8 mouse cellular contexts compared by ENCODE assay signal in the genomic region with DNA sequence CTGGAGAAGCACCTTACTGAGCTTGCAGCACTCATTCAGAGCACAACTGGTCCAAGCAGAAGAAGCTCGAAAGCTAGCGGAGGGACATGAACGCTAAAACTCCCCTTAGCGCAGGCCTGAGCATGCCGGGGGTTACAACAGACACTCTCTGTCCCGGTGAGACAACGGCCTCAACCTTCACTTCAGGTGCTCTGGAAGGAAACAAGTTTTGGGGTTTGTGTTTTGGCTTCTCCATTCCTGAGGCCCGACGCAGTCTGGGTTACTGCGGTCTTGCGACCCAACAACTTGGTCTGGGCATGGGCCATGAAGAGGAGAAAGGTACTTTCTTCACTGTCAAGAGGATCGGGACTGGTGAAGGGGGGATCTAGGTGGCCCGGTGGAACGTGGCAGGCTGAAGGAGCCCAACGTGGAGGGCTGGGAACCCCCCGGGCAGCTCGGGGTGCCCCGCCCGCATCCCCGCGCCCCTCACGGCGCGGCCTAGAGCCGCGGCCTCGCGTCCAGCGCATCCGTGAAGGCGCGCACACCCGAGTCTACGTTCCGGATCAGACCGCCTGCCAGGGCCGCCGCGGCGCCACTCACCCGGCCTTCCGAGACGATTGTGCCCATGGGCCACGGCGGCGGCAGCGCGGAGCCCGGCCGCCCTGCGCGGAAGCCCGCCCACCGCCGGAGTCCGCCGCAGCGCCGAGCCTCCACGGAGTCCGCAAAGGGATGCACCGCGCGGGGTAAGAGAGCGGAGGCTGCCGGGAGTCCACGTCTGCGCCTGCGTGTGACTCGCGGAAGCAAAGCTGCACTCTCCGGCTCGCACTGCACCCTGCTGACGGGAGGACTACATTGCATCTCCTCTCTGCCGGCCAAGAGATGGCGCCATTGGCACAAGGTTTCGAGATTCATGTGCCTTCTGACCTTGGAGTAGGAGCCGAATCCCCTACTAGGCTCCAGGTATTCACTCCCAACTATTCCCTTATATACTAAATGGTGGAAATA. TPM values are rescaled to one million over a fixed set of nuclear protein-coding genes. Genes with fewer than 3 reads are reported as not detected.
DNase-seq lines count a peak whose midpoint lies in the region; ATAC-seq and TF ChIP-seq lines count a peak whose summit lies in the region.

No protein-coding gene starts in this region.

- TF ChIP-seq EP300 in ES-Bruce4 (IDR thresholded peaks at IDR 0.05; ENCODE audit: insufficient read depth, low read depth, low read length) = peak; percentile 76; the same call in 1 of the 2 replicates
- TF ChIP-seq EP300 in liver, postnatal 0 days (IDR thresholded peaks at IDR 0.05; ENCODE audit: low read depth) = no peak

- peak; percentile 96 to 98 for DNase-seq in heart, postnatal 10 days
- peak; percentile 76 for DNase-seq in large intestine, adult 2 months (ENCODE audit: low read depth, low spot score)
- peak; percentile 96 for DNase-seq in liver, postnatal 0 days
- peak; percentile 97 for DNase-seq in testis, postnatal 10 days (ENCODE audit: low spot score)

- peak; percentile 97 for ATAC-seq in cerebellum, adult (ENCODE audit: insufficient number of reproducible peaks, low FRiP score, low TSS enrichment)
- ATAC-seq in forebrain, embryonic 13.5 days = peak; percentile 100
- peak; percentile 99 for ATAC-seq in liver, postnatal 0 days
- ATAC-seq in neural tube, embryonic 14.5 days (ENCODE audit: low read depth) = peak; percentile 100

- 1% methylated on average over 54 of the region's 78 CpGs for WGBS in forebrain, embryonic 13.5 days
- WGBS in large intestine, adult 2 months = under 1% methylated on average over 78 of the region's 78 CpGs
- WGBS in liver, postnatal 0 days (ENCODE audit: insufficient replicate concordance) = 3% methylated on average over 65 of the region's 78 CpGs
- under 1% methylated on average over 73 of the region's 78 CpGs for WGBS in neural tube, embryonic 14.5 days

- H3K4me3 ChIP-seq in ES-Bruce4 (ENCODE audit: low read depth, low read length) = peak overlapping the region; percentile 100
- H3K4me3 ChIP-seq in forebrain, embryonic 13.5 days = peak overlapping the region; percentile 94
- H3K4me3 ChIP-seq in liver, postnatal 0 days (ENCODE audit: low read depth, low read length) = peak overlapping the region; percentile 98
- H3K4me3 ChIP-seq in neural tube, embryonic 14.5 days (ENCODE audit: low read depth, low read length) = peak overlapping the region; percentile 96

- H3K27ac ChIP-seq in ES-Bruce4 (ENCODE audit: insufficient read depth, low read length) = peak overlapping the region; percentile 32; the same call in 1 of the 2 replicates
- H3K27ac ChIP-seq in forebrain, embryonic 13.5 days = peak overlapping the region; percentile 59
- H3K27ac ChIP-seq in liver, postnatal 0 days (ENCODE audit: low read depth) = peak overlapping the region; percentile 82
- peak overlapping the region; percentile 67 for H3K27ac ChIP-seq in neural tube, embryonic 14.5 days (ENCODE audit: low read depth, low read length)

- TF ChIP-seq CTCF in ES-Bruce4 (IDR thresholded peaks at IDR 0.05; ENCODE audit: low read depth, low read length) = peak; percentile 100
- TF ChIP-seq CTCF in liver, postnatal 0 days (IDR thresholded peaks at IDR 0.05; ENCODE audit: low read depth) = peak; percentile 100

- peak overlapping the region; percentile 81 for H3K9ac ChIP-seq in ES-Bruce4 (ENCODE audit: low read depth, poor library complexity, severe bottlenecking)
- peak overlapping the region; percentile 98 for H3K9ac ChIP-seq in forebrain, embryonic 13.5 days
- H3K9ac ChIP-seq in liver, postnatal 0 days (replicated peaks) = peak overlapping the region; percentile 99
- peak overlapping the region; percentile 93 for H3K9ac ChIP-seq in neural tube, embryonic 14.5 days (replicated peaks; ENCODE audit: low read depth, low read length)

- H3K4me2 ChIP-seq in forebrain, embryonic 13.5 days = peak overlapping the region; percentile 87
- H3K4me2 ChIP-seq in liver, postnatal 0 days (ENCODE audit: low read depth, low read length) = peak overlapping the region; percentile 84
- peak overlapping the region; percentile 90 for H3K4me2 ChIP-seq in neural tube, embryonic 14.5 days (ENCODE audit: low read depth, low read length)

- H3K36me3 ChIP-seq in ES-Bruce4 (ENCODE audit: control insufficient read depth, insufficient read depth, low read length, poor library complexity, severe bottlenecking) = peaks cover 22% of the 10 kb centered on the region
- H3K36me3 ChIP-seq in forebrain, embryonic 13.5 days (ENCODE audit: poor library complexity, severe bottlenecking) = peaks cover 27% of the 10 kb centered on the region
- peaks cover 24% of the 10 kb centered on the region for H3K36me3 ChIP-seq in liver, postnatal 0 days (replicated peaks; ENCODE audit: insufficient read depth, low read length)
- peaks cover 11% of the 10 kb centered on the region for H3K36me3 ChIP-seq in neural tube, embryonic 14.5 days (ENCODE audit: control insufficient read depth, insufficient read depth, low read length)

- H3K4me1 ChIP-seq in ES-Bruce4 (ENCODE audit: control insufficient read depth, insufficient read depth, low read length) = no peaks in the 10 kb centered on the region
- H3K4me1 ChIP-seq in forebrain, embryonic 13.5 days = peaks cover 13% of the 10 kb centered on the region
- H3K4me1 ChIP-seq in liver, postnatal 0 days (ENCODE audit: insufficient read depth) = peaks cover 6% of the 10 kb centered on the region; the same call in 1 of the 2 replicates
- H3K4me1 ChIP-seq in neural tube, embryonic 14.5 days (ENCODE audit: control insufficient read depth, insufficient read depth, low read length) = peaks cover 9% of the 10 kb centered on the region

- intact Hi-C loops in heart, postnatal 10 days (cut with DNase I) = loop anchor here (1.0 to 5.0 kb wide), 5 partner anchors 60 to 175 kb away; a partner anchor contains a TSS

- no peaks in the 10 kb centered on the region for H3K9me3 ChIP-seq in ES-Bruce4 (replicated peaks; ENCODE audit: control insufficient read depth, insufficient read depth, low read length, poor library complexity, severe bottlenecking)
- no peaks in the 10 kb centered on the region for H3K9me3 ChIP-seq in forebrain, embryonic 13.5 days (replicated peaks)
- no peaks in the 10 kb centered on the region for H3K9me3 ChIP-seq in liver, postnatal 0 days (ENCODE audit: low read length)
- no peaks in the 10 kb centered on the region for H3K9me3 ChIP-seq in neural tube, embryonic 14.5 days (ENCODE audit: control insufficient read depth, low read length)

- no peaks in the 10 kb centered on the region for H3K27me3 ChIP-seq in ES-Bruce4 (ENCODE audit: control insufficient read depth, insufficient read depth, low read length, poor library complexity, severe bottlenecking)
- H3K27me3 ChIP-seq in forebrain, embryonic 13.5 days = no peaks in the 10 kb centered on the region
- H3K27me3 ChIP-seq in liver, postnatal 0 days (ENCODE audit: insufficient read depth, low read length) = no peaks in the 10 kb centered on the region
- no peaks in the 10 kb centered on the region for H3K27me3 ChIP-seq in neural tube, embryonic 14.5 days (ENCODE audit: control insufficient read depth, insufficient read depth, low read length)

- TF ChIP-seq POLR2A in ES-Bruce4 (IDR thresholded peaks at IDR 0.05; ENCODE audit: insufficient read depth, low read length) = no peak

RNA-seq across cellular contexts. Expression of a gene that starts 1.2 kb away (rescaled TPM):
- 244 and 258 TPM in 2 replicates for polyA plus RNA-seq in ES-Bruce4 (2011; ENCODE audit: insufficient read depth, insufficient read length, low read depth, missing spikeins)
- polyA plus RNA-seq in forebrain, embryonic 13.5 days (2015; fragmentation: Nextera tagmentation; extraction: Ambion mirVana) = 160 and 167 TPM in 2 replicates
- total RNA-seq in heart, postnatal 10 days (2021) = 10 to 100 TPM; 64.9 to 80.2 TPM
- 35.4 and 42.2 TPM in 2 replicates for polyA plus RNA-seq in large intestine, adult 2 months (2012; rRNA removed)
- polyA plus RNA-seq in liver, postnatal 0 days (2015; fragmentation: Nextera tagmentation; extraction: Ambion mirVana) = 46.9 and 50.8 TPM in 2 replicates
- polyA plus RNA-seq in neural tube, embryonic 14.5 days (2014; fragmentation: Nextera tagmentation; extraction: Ambion mirVana) = 125 and 142 TPM in 2 replicates

RNA-seq across cellular contexts. Expression of a gene that starts 23.3 kb away (rescaled TPM):
- not detected in 2 replicates for polyA plus RNA-seq in ES-Bruce4 (2011; ENCODE audit: insufficient read depth, insufficient read length, low read depth, missing spikeins)
- polyA plus RNA-seq in forebrain, embryonic 13.5 days (2015; fragmentation: Nextera tagmentation; extraction: Ambion mirVana) = not detected in 2 replicates
- not detected for total RNA-seq in heart, postnatal 10 days (2021)
- polyA plus RNA-seq in large intestine, adult 2 months (2012; rRNA removed) = not detected in 2 replicates
- not detected in 2 replicates for polyA plus RNA-seq in liver, postnatal 0 days (2015; fragmentation: Nextera tagmentation; extraction: Ambion mirVana)
- polyA plus RNA-seq in neural tube, embryonic 14.5 days (2014; fragmentation: Nextera tagmentation; extraction: Ambion mirVana) = not detected in 2 replicates

RNA-seq across cellular contexts. Expression of a gene that starts 39.8 kb away (rescaled TPM):
- not detected in 2 replicates for polyA plus RNA-seq in ES-Bruce4 (2011; ENCODE audit: insufficient read depth, insufficient read length, low read depth, missing spikeins)
- polyA plus RNA-seq in forebrain, embryonic 13.5 days (2015; fragmentation: Nextera tagmentation; extraction: Ambion mirVana) = not detected in 2 replicates
- total RNA-seq in heart, postnatal 10 days (2021) = under 1 TPM; 0.29 to 0.64 TPM
- 0.36 and 0.73 TPM in 2 replicates for polyA plus RNA-seq in large intestine, adult 2 months (2012; rRNA removed)
- polyA plus RNA-seq in liver, postnatal 0 days (2015; fragmentation: Nextera tagmentation; extraction: Ambion mirVana) = 0.06 and 0.23 TPM in 2 replicates
- polyA plus RNA-seq in neural tube, embryonic 14.5 days (2014; fragmentation: Nextera tagmentation; extraction: Ambion mirVana) = not detected in 2 replicates

RNA-seq across cellular contexts. Expression of a gene that starts 48.9 kb away (rescaled TPM):
- 73.8 and 74.9 TPM in 2 replicates for polyA plus RNA-seq in ES-Bruce4 (2011; ENCODE audit: insufficient read depth, insufficient read length, low read depth, missing spikeins)
- 21.5 and 21.7 TPM in 2 replicates for polyA plus RNA-seq in forebrain, embryonic 13.5 days (2015; fragmentation: Nextera tagmentation; extraction: Ambion mirVana)
- 10 to 100 TPM in 1 of 2 experiments, 1 to 10 TPM in 1; 9.9 to 17.4 TPM for total RNA-seq in heart, postnatal 10 days (2021)
- 14.7 and 21.8 TPM in 2 replicates for polyA plus RNA-seq in large intestine, adult 2 months (2012; rRNA removed)
- 3.0 and 3.3 TPM in 2 replicates for polyA plus RNA-seq in liver, postnatal 0 days (2015; fragmentation: Nextera tagmentation; extraction: Ambion mirVana)
- polyA plus RNA-seq in neural tube, embryonic 14.5 days (2014; fragmentation: Nextera tagmentation; extraction: Ambion mirVana) = 31.7 and 38.0 TPM in 2 replicates

Comparison
In these comparisons a context has a peak if more than half of its experiments do, and no peak if none do; other contexts are left out.
1. Peak in every context shown above with its lines: DNase-seq, ATAC-seq, H3K4me3 ChIP-seq and H3K27ac ChIP-seq.
2. H3K27ac ChIP-seq: peak in every context shown above with its lines; median percentile 82 in liver, postnatal 0 days; 67 in neural tube, embryonic 14.5 days; 59 in forebrain, embryonic 13.5 days; 32 in ES-Bruce4.